Mouse (Mus musculus) adrenal gland, postnatal 4 days (tissue): ENCODE data around the gene Lce6a. TPM values are rescaled to one million over a fixed set of nuclear protein-coding genes. Genes with fewer than 3 reads are reported as not detected.

Experiments
- DNase-seq, 2 experiments: peaks; one replicate each; pipeline ENCODE4 v3.0.0; 2021 to 2022; ENCODE audit warnings: low spot score in 2 of 2, mixed read lengths in 2 of 2
- total RNA-seq, 2 experiments: library from RNA; stranded (reverse); gene quantifications; 2 replicates each; pipeline ENCODE4 v1.2.3; 2021

Gene Lce6a
- total RNA-seq, 2 experiments from 2014 or later = not detected

GRCm38 (mm10) chr3:92572514-92573155, 48.8 kb downstream of the Lce6a start:
- DNase-seq = no peak

Other genes starting within 250 kb of the Lce6a start
- not detected for gene Sprr2h, start 236.0 kb downstream of the Lce6a start, total RNA-seq
- gene Sprr2i, start 213.7 kb downstream of the Lce6a start, total RNA-seq = not detected
- gene Sprr2j-ps, start 203.6 kb downstream of the Lce6a start, total RNA-seq = not detected
- gene Gm9774, start 192.2 kb downstream of the Lce6a start, total RNA-seq = 10 to 100 TPM in 1 of 2 experiments, 1 to 10 TPM in 1; 9.3 to 12.2 TPM
- not detected for gene Sprr2k, start 189.1 kb downstream of the Lce6a start, total RNA-seq
- gene Sprr1b, start 182.9 kb downstream of the Lce6a start, total RNA-seq = not detected
- not detected for gene Sprr3, start 162.9 kb downstream of the Lce6a start, total RNA-seq
- gene Sprr1a, start 135.8 kb downstream of the Lce6a start, total RNA-seq = under 1 TPM; 0.39 to 0.68 TPM
- not detected for gene Sprr4, start 121.2 kb downstream of the Lce6a start, total RNA-seq
- not detected for gene 2310046K23Rik, start 87.1 kb downstream of the Lce6a start, total RNA-seq
- gene Ivl, start 47.9 kb downstream of the Lce6a start, total RNA-seq = not detected
- gene Smcp, start 32.7 kb downstream of the Lce6a start, total RNA-seq = not detected
- gene 2210017I01Rik, start 14.2 kb downstream of the Lce6a start, total RNA-seq = not detected
- not detected for gene Lce1a1, start 26.6 kb upstream of the Lce6a start, total RNA-seq
- gene Lce1b, start 35.3 kb upstream of the Lce6a start, total RNA-seq = not detected
- gene Lce1a2, start 48.7 kb upstream of the Lce6a start, total RNA-seq = not detected
- not detected for gene Lce1c, start 57.6 kb upstream of the Lce6a start, total RNA-seq
- gene Lce1d, start 65.5 kb upstream of the Lce6a start, total RNA-seq = not detected
- gene Lce1e, start 87.4 kb upstream of the Lce6a start, total RNA-seq = not detected
- gene Lce1f, start 98.7 kb upstream of the Lce6a start, total RNA-seq = not detected
- not detected for gene Gm38119, start 117.4 kb upstream of the Lce6a start, total RNA-seq
- gene Lce1g, start 130.7 kb upstream of the Lce6a start, total RNA-seq = not detected
- gene Lce1h, start 143.4 kb upstream of the Lce6a start, total RNA-seq = not detected
- not detected for gene Lce1i, start 157.2 kb upstream of the Lce6a start, total RNA-seq
- gene Lce1j, start 168.9 kb upstream of the Lce6a start, total RNA-seq = not detected
- not detected for gene Lce1k, start 186.2 kb upstream of the Lce6a start, total RNA-seq
- gene Kprp, start 205.6 kb upstream of the Lce6a start, total RNA-seq = not detected
- gene Lce1l, start 229.6 kb upstream of the Lce6a start, total RNA-seq = not detected
- not detected for gene 2310050C09Rik, start 248.6 kb upstream of the Lce6a start, total RNA-seq